Mouse (Mus musculus) neural tube, embryonic 14.5 days (tissue): ENCODE results near the gene Gng11. TPM values are rescaled to one million over a fixed set of nuclear protein-coding genes. Genes with fewer than 3 reads are reported as not detected.

Experiments used
- ATAC-seq: fragments of 200-750 bp; cut with Nextera tagmentation; 2 replicates; pipeline ENCODE4 v1.8.0; 2017; ENCODE audit warnings: low read depth, mild to moderate bottlenecking, moderate TSS enrichment, moderate library complexity
- H3K27ac ChIP-seq: fragments of 300-500 bp; sonication (generic); 2 replicates; pipeline ENCODE4 v1.5.1; 2014; ENCODE audit warnings: low read depth, mild to moderate bottlenecking, control low read depth, low read length, moderate library complexity, mixed read lengths
- H3K27me3 ChIP-seq: fragments of 300-500 bp; sonication (generic); 2 replicates; pipeline ENCODE4 v1.6.1; 2014; ENCODE audit warnings: low read length; ENCODE audit not compliant: control insufficient read depth, insufficient read depth
- H3K36me3 ChIP-seq: fragments of 300-500 bp; sonication (generic); 2 replicates; pipeline ENCODE4 v1.6.1; 2014; ENCODE audit warnings: low read length, mixed read lengths; ENCODE audit not compliant: control insufficient read depth, insufficient read depth
- H3K4me1 ChIP-seq: fragments of 300-500 bp; sonication (generic); 2 replicates; pipeline ENCODE4 v1.6.1; 2014; ENCODE audit warnings: low read length; ENCODE audit not compliant: control insufficient read depth, insufficient read depth
- H3K4me2 ChIP-seq: fragments of 300-500 bp; sonication (generic); 2 replicates; pipeline ENCODE4 v1.6.1; 2014; ENCODE audit warnings: mild to moderate bottlenecking, low read depth, low read length, control low read depth
- H3K4me3 ChIP-seq: fragments of 300-500 bp; sonication (generic); 2 replicates; pipeline ENCODE4 v1.5.1; 2014; ENCODE audit warnings: low read depth, low read length, control low read depth, mixed read lengths
- H3K9ac ChIP-seq: fragments of 300-500 bp; sonication (generic); replicated peaks from 2 replicates; pipeline ENCODE4 v1.6.1; 2014; ENCODE audit warnings: low read depth, mild to moderate bottlenecking, control low read depth, low read length, mixed read lengths
- H3K9me3 ChIP-seq: fragments of 300-500 bp; sonication (generic); 2 replicates; pipeline ENCODE4 v1.6.1; 2016; ENCODE audit warnings: low read length; ENCODE audit not compliant: control insufficient read depth
- WGBS: fragments of 180-500 bp; shearing (Covaris S2); extraction: QIAGEN DNeasy Blood & Tissue Kit; methylation state at CpG from one replicate; pipeline ENCODE4 v1.1.7; 2014; 5-methylcytosine and 5-hydroxymethylcytosine counted together
- polyA plus RNA-seq: library from polyadenylated mRNA; unstranded; fragments of >200 nt; fragmentation: Nextera tagmentation; extraction: Ambion mirVana; gene quantifications from 2 replicates; pipeline ENCODE4 v1.2.1, GENCODE M21; 2014

Gng11 gene
- polyA plus RNA-seq, 1 experiment from 2014 or later, result 15.9 TPM

- no peak for ATAC-seq
- no peaks in the 10 kb centered on the region for H3K27me3 ChIP-seq
- no peaks in the 10 kb centered on the region for H3K36me3 ChIP-seq
- H3K4me3 ChIP-seq, result no peak overlapping the region
- H3K9me3 ChIP-seq, result no peaks in the 10 kb centered on the region
- no peak overlapping the region for H3K4me2 ChIP-seq
- 83% methylated on average over 3 of the region's 3 CpGs for WGBS
- no peaks in the 10 kb centered on the region for H3K4me1 ChIP-seq
- no peak overlapping the region for H3K9ac ChIP-seq
- H3K27ac ChIP-seq, result no peak overlapping the region
These were observed 3.0 kb upstream of the Gng11 start for GRCm38 (mm10) chr6:4000716-4001115.

GRCm38 (mm10) chr6:4003445-4003844 lies 259 bp upstream of the Gng11 start:
- 51% methylated on average over 4 of the region's 4 CpGs for WGBS
- Histone ChIP-seq H3K4me3 (no peak overlapping the region), H3K9me3 (no peaks in the 10 kb centered on the region), H3K4me2 (peak overlapping the region; percentile 42; the same call in 1 of the 2 replicates), H3K9ac (no peak overlapping the region), H3K36me3 (no peaks in the 10 kb centered on the region), H3K27ac (no peak overlapping the region; the same call in 1 of the 2 replicates), H3K4me1 (no peaks in the 10 kb centered on the region), H3K27me3 (no peaks in the 10 kb centered on the region)
- no peak for ATAC-seq

- ATAC-seq, result no peak
- Histone ChIP-seq H3K4me1 (no peaks in the 10 kb centered on the region), H3K9ac (no peak overlapping the region), H3K4me2 (no peak overlapping the region), H3K4me3 (peak overlapping the region; percentile 27), H3K27me3 (no peaks in the 10 kb centered on the region), H3K36me3 (no peaks in the 10 kb centered on the region), H3K27ac (no peak overlapping the region), H3K9me3 (no peaks in the 10 kb centered on the region)
- 83% methylated on average over 2 of the region's 2 CpGs for whole genome bisulfite sequencing
These were observed 1.1 kb downstream of the Gng11 start for GRCm38 (mm10) chr6:4004808-4005207.

GRCm38 (mm10) chr6:4008501-4009040 lies 4.9 kb downstream of the Gng11 start:
- no peaks in the 10 kb centered on the region for H3K27me3 ChIP-seq
- WGBS, result 86% methylated on average over 2 of the region's 2 CpGs
- H3K27ac ChIP-seq, result no peak overlapping the region
- no peak overlapping the region for H3K9ac ChIP-seq
- no peaks in the 10 kb centered on the region for H3K4me1 ChIP-seq
- H3K4me2 ChIP-seq, result no peak overlapping the region
- H3K9me3 ChIP-seq, result no peaks in the 10 kb centered on the region
- no peak overlapping the region for H3K4me3 ChIP-seq
- no peak for ATAC-seq
- no peaks in the 10 kb centered on the region for H3K36me3 ChIP-seq

GRCm38 (mm10) chr6:4009548-4009947 lies 5.8 kb downstream of the Gng11 start:
- H3K9me3 ChIP-seq, result no peaks in the 10 kb centered on the region
- no peak for ATAC-seq
- H3K27me3 ChIP-seq, result no peaks in the 10 kb centered on the region
- no peak overlapping the region for H3K27ac ChIP-seq
- no peak overlapping the region for H3K9ac ChIP-seq
- no peaks in the 10 kb centered on the region for H3K4me1 ChIP-seq
- H3K36me3 ChIP-seq, result no peaks in the 10 kb centered on the region
- H3K4me2 ChIP-seq, result no peak overlapping the region
- no peak overlapping the region for H3K4me3 ChIP-seq

- H3K4me1 ChIP-seq, result no peaks in the 10 kb centered on the region
- 40% methylated on average over 1 of the region's 1 CpGs for WGBS
- H3K27me3 ChIP-seq, result no peaks in the 10 kb centered on the region
- H3K4me3 ChIP-seq, result no peak overlapping the region
- H3K4me2 ChIP-seq, result no peak overlapping the region
- H3K27ac ChIP-seq, result no peak overlapping the region
- no peak overlapping the region for H3K9ac ChIP-seq
- no peaks in the 10 kb centered on the region for H3K9me3 ChIP-seq
- no peak for ATAC-seq
- H3K36me3 ChIP-seq, result no peaks in the 10 kb centered on the region
These were observed 18.9 kb downstream of the Gng11 start for GRCm38 (mm10) chr6:4022645-4023044.

- Histone ChIP-seq H3K9me3 (no peaks in the 10 kb centered on the region), H3K36me3 (no peaks in the 10 kb centered on the region), H3K27ac (no peak overlapping the region), H3K4me3 (no peak overlapping the region), H3K4me1 (no peaks in the 10 kb centered on the region), H3K9ac (no peak overlapping the region), H3K4me2 (no peak overlapping the region), H3K27me3 (no peaks in the 10 kb centered on the region)
- WGBS, result 73% methylated on average over 2 of the region's 2 CpGs
- no peak for ATAC-seq
These were observed 22.7 kb downstream of the Gng11 start for GRCm38 (mm10) chr6:4026367-4026766.

GRCm38 (mm10) chr6:4030956-4031355 lies 27.3 kb downstream of the Gng11 start:
- Histone ChIP-seq H3K4me3 (no peak overlapping the region), H3K27me3 (no peaks in the 10 kb centered on the region), H3K9ac (no peak overlapping the region), H3K4me2 (no peak overlapping the region), H3K9me3 (no peaks in the 10 kb centered on the region), H3K4me1 (no peaks in the 10 kb centered on the region), H3K36me3 (no peaks in the 10 kb centered on the region), H3K27ac (no peak overlapping the region)
- no peak for ATAC-seq
- WGBS, result 77% methylated on average over 3 of the region's 3 CpGs

- no peaks in the 10 kb centered on the region for H3K27me3 ChIP-seq
- no peak for ATAC-seq
- no peak overlapping the region for H3K27ac ChIP-seq
- no peaks in the 10 kb centered on the region for H3K36me3 ChIP-seq
- H3K4me1 ChIP-seq, result no peaks in the 10 kb centered on the region
- 88% methylated on average over 1 of the region's 1 CpGs for WGBS
- H3K9me3 ChIP-seq, result no peaks in the 10 kb centered on the region
- H3K4me2 ChIP-seq, result no peak overlapping the region
- H3K4me3 ChIP-seq, result no peak overlapping the region
- H3K9ac ChIP-seq, result no peak overlapping the region
These were observed 38.1 kb downstream of the Gng11 start for GRCm38 (mm10) chr6:4041821-4042220.
